In genomic region chr3:102657531-102658060, GRCm38 (mm10) we compare ENCODE assay signal across 25 mouse cellular contexts.
DNase-seq lines count a peak whose midpoint lies in the region; ATAC-seq and TF ChIP-seq lines count a peak whose summit lies in the region.
"Had no signal": no experiment of that assay in that cellular context is flagged by ENCODE, and none has a peak within 500 bp of the region (broad histone marks: within the 10 kb centered on the region; RNA-seq: fewer than 3 reads in every experiment).

No protein-coding gene starts in this region.

- H3K9ac ChIP-seq in hindbrain, postnatal 0 days (replicated peaks; ENCODE audit: low read length), result no peak overlapping the region
- H3K9ac ChIP-seq in hindbrain, embryonic 14.5 days, result no peak overlapping the region
- no peak overlapping the region for H3K9ac ChIP-seq in limb, embryonic 12.5 days (replicated peaks)
- H3K9ac ChIP-seq: forebrain, embryonic 15.5 days; heart, embryonic 13.5 days; hindbrain, embryonic 13.5 days; intestine, embryonic 15.5 days; liver, embryonic 13.5 days; midbrain, embryonic 15.5 days; neural tube, embryonic 13.5 days had no signal

- H3K4me1 ChIP-seq in hindbrain, postnatal 0 days (ENCODE audit: insufficient read depth, low read length), result no peaks in the 10 kb centered on the region
- no peaks in the 10 kb centered on the region for H3K4me1 ChIP-seq in hindbrain, embryonic 14.5 days (replicated peaks; ENCODE audit: control insufficient read depth, insufficient read depth, low read length)
- peaks cover 46% of the 10 kb centered on the region for H3K4me1 ChIP-seq in limb, embryonic 12.5 days (replicated peaks)
- H3K4me1 ChIP-seq: forebrain, embryonic 15.5 days; hindbrain, embryonic 13.5 days; intestine, embryonic 15.5 days; liver, embryonic 13.5 days; midbrain, embryonic 15.5 days; neural tube, embryonic 13.5 days had no signal

- H3K36me3 ChIP-seq in hindbrain, postnatal 0 days (ENCODE audit: insufficient read depth, low read length), result no peaks in the 10 kb centered on the region
- no peaks in the 10 kb centered on the region for H3K36me3 ChIP-seq in hindbrain, embryonic 14.5 days (replicated peaks; ENCODE audit: control insufficient read depth, insufficient read depth)
- H3K36me3 ChIP-seq in limb, embryonic 12.5 days, result no peaks in the 10 kb centered on the region
- H3K36me3 ChIP-seq: forebrain, embryonic 15.5 days; heart, embryonic 13.5 days; hindbrain, embryonic 13.5 days; intestine, embryonic 15.5 days; liver, embryonic 13.5 days; midbrain, embryonic 15.5 days; neural tube, embryonic 13.5 days had no signal

- H3K9me3 ChIP-seq in hindbrain, postnatal 0 days (ENCODE audit: low read length), result no peaks in the 10 kb centered on the region
- no peaks in the 10 kb centered on the region for H3K9me3 ChIP-seq in hindbrain, embryonic 14.5 days (ENCODE audit: control insufficient read depth, low read length)
- no peaks in the 10 kb centered on the region for H3K9me3 ChIP-seq in limb, embryonic 12.5 days
- H3K9me3 ChIP-seq: forebrain, embryonic 15.5 days; heart, embryonic 13.5 days; hindbrain, embryonic 13.5 days; intestine, embryonic 15.5 days; liver, embryonic 13.5 days; midbrain, embryonic 15.5 days; neural tube, embryonic 13.5 days had no signal

- 54% methylated on average over 7 of the region's 7 CpGs for WGBS in hindbrain, postnatal 0 days
- WGBS in hindbrain, embryonic 14.5 days, result 76% methylated on average over 7 of the region's 7 CpGs
- WGBS in limb, embryonic 12.5 days, result 78% methylated on average over 7 of the region's 7 CpGs

- TF ChIP-seq CTCF in hindbrain, postnatal 0 days (IDR thresholded peaks at IDR 0.05; ENCODE audit: low read depth), result no peak

- no peak; the same call in 1 of the 2 replicates for ATAC-seq in hindbrain, postnatal 0 days
- no peak for ATAC-seq in hindbrain, embryonic 14.5 days (ENCODE audit: low FRiP score)
- no peak for ATAC-seq in limb, embryonic 12.5 days (ENCODE audit: insufficient number of reproducible peaks, insufficient read depth, low FRiP score, low TSS enrichment, low read depth)
- ATAC-seq: forebrain, embryonic 15.5 days; intestine, embryonic 15.5 days; midbrain, embryonic 15.5 days had no signal

- H3K27me3 ChIP-seq in hindbrain, postnatal 0 days (ENCODE audit: insufficient read depth, low read length), result no peaks in the 10 kb centered on the region
- H3K27me3 ChIP-seq in hindbrain, embryonic 14.5 days (ENCODE audit: control insufficient read depth, insufficient read depth, low read length), result no peaks in the 10 kb centered on the region
- no peaks in the 10 kb centered on the region for H3K27me3 ChIP-seq in limb, embryonic 12.5 days
- H3K27me3 ChIP-seq: forebrain, embryonic 15.5 days; hindbrain, embryonic 13.5 days; intestine, embryonic 15.5 days; liver, embryonic 13.5 days; midbrain, embryonic 15.5 days; neural tube, embryonic 13.5 days had no signal

- peak; percentile 46 for DNase-seq in adrenal gland, postnatal 14 days
- DNase-seq in adrenal gland, postnatal 4 days (ENCODE audit: low spot score in 2 of 2), result no peak
- peak; percentile 25 for DNase-seq in hindbrain, postnatal 0 days (ENCODE audit: low spot score)
- DNase-seq in hindbrain, embryonic 14.5 days (ENCODE audit: low spot score), result no peak
- DNase-seq in adipocyte (ENCODE audit: low spot score), result peak; percentile 67
- DNase-seq in T-cell, adult 2 months (ENCODE audit: low spot score), result no peak
- DNase-seq: cerebellum, adult 11-12 months; gastrocnemius, postnatal 25 days; heart, adult 2 months; kidney, adult 9 months; kidney, postnatal 14 days; layer of hippocampus, postnatal 36 days; liver, embryonic 13.5 days; lung, adult 2 months; lung, postnatal 14 days; retina, postnatal 1 day had no signal

- H3K4me3 ChIP-seq in hindbrain, postnatal 0 days (ENCODE audit: low read length), result no peak overlapping the region
- H3K4me3 ChIP-seq in hindbrain, embryonic 14.5 days (replicated peaks; ENCODE audit: low read length), result no peak overlapping the region
- no peak overlapping the region for H3K4me3 ChIP-seq in limb, embryonic 12.5 days (replicated peaks)
- H3K4me3 ChIP-seq: forebrain, embryonic 15.5 days; heart, adult 2 months; heart, embryonic 13.5 days; hindbrain, embryonic 13.5 days; intestine, embryonic 15.5 days; layer of hippocampus, adult 2 months; liver, embryonic 13.5 days; midbrain, embryonic 15.5 days; myocyte; neural tube, embryonic 13.5 days had no signal

- H3K4me2 ChIP-seq in hindbrain, postnatal 0 days (ENCODE audit: low read depth, low read length), result no peak overlapping the region
- H3K4me2 ChIP-seq in hindbrain, embryonic 14.5 days (replicated peaks), result no peak overlapping the region
- no peak overlapping the region for H3K4me2 ChIP-seq in limb, embryonic 12.5 days
- H3K4me2 ChIP-seq: forebrain, embryonic 15.5 days; heart, embryonic 13.5 days; hindbrain, embryonic 13.5 days; intestine, embryonic 15.5 days; liver, embryonic 13.5 days; midbrain, embryonic 15.5 days; neural tube, embryonic 13.5 days had no signal

- no peak overlapping the region for H3K27ac ChIP-seq in hindbrain, postnatal 0 days
- no peak overlapping the region for H3K27ac ChIP-seq in hindbrain, embryonic 14.5 days
- H3K27ac ChIP-seq in limb, embryonic 12.5 days, result peak overlapping the region; percentile 77
- H3K27ac ChIP-seq: forebrain, embryonic 15.5 days; heart, adult 2 months; heart, embryonic 13.5 days; hindbrain, embryonic 13.5 days; intestine, embryonic 15.5 days; layer of hippocampus, adult 2 months; liver, embryonic 13.5 days; midbrain, embryonic 15.5 days; neural tube, embryonic 13.5 days had no signal

Comparison
In these comparisons a context has a peak if more than half of its experiments do, and no peak if none do; other contexts are left out.
1. DNase-seq: peak in adrenal gland, postnatal 14 days (single experiment), hindbrain, postnatal 0 days (single experiment) and adipocyte (single experiment); none in adrenal gland, postnatal 4 days (0 of 2), hindbrain, embryonic 14.5 days (single experiment) and T-cell, adult 2 months (single experiment).